Mouse (Mus musculus): ENCODE measurements at regions not wholly inside any gene's neighbourhood (a gene's known extent, or its start where the extent isn't known, plus 50 kb on each side); places are given as distances from the start of the nearest gene placed in this dataset.

- no peak for TF ChIP-seq CTCF (IDR thresholded peaks at IDR 0.05)
- ATAC-seq = no peak
- in situ Hi-C loops (cut with MboI; ENCODE audit: low pct_unique_long_range_greater_than_20kb) = no loop called here
- CTCF ChIA-PET = interaction anchor here (1.1 kb wide), 1 partner anchor 13 kb away, joined by 3 read pairs; no protein-coding TSS in a partner anchor
- POLR2A ChIA-PET = no interaction called here
- no peak for DNase-seq (ENCODE audit: low read depth, low spot score)
- no peaks in the 10 kb centered on the region for H3K27me3 ChIP-seq
Observed at GRCm38 (mm10) chrX:14960294-14960693, 749.3 kb downstream of the H2al1n start.

- POLR2A ChIA-PET = no interaction called here
- ATAC-seq = no peak
- in situ Hi-C loops (cut with MboI; ENCODE audit: low pct_unique_long_range_greater_than_20kb) = no loop called here
- no peak for TF ChIP-seq CTCF (IDR thresholded peaks at IDR 0.05)
- no peaks in the 10 kb centered on the region for H3K27me3 ChIP-seq
- CTCF ChIA-PET = no interaction called here
- no peak for DNase-seq (ENCODE audit: low read depth, low spot score)
Observed at GRCm38 (mm10) chrX:15007023-15007422, 796.1 kb downstream of the H2al1n start.
